Mouse (Mus musculus) kidney, adult 2 months (tissue): ENCODE measurements at regions not wholly inside any gene's neighbourhood (a gene's known extent, or its start where the extent isn't known, plus 50 kb on each side); places are given as distances from the start of the nearest gene placed in this dataset.

Source experiments
- DNase-seq: peaks from one replicate; pipeline ENCODE4 v3.0.0; 2021
- H3K27ac ChIP-seq: fragments of 200-500 bp; 2 replicates; pipeline ENCODE4 v1.5.1; 2012; ENCODE audit warnings: low read depth, low read length, control low read depth, inconsistent platforms; ENCODE audit not compliant: insufficient read depth
- H3K27me3 ChIP-seq: fragments of 200-500 bp; replicated peaks from 2 replicates; pipeline ENCODE4 v1.6.1; 2012; ENCODE audit warnings: mild to moderate bottlenecking, moderate library complexity, low read length, inconsistent platforms; ENCODE audit not compliant: control insufficient read depth, insufficient read depth
- H3K36me3 ChIP-seq: fragments of 200-500 bp; 2 replicates; pipeline ENCODE4 v1.6.1; 2012; ENCODE audit warnings: mild to moderate bottlenecking, moderate library complexity, low read length, inconsistent platforms; ENCODE audit not compliant: control insufficient read depth, insufficient read depth
- H3K4me1 ChIP-seq: fragments of 200-500 bp; 2 replicates; pipeline ENCODE4 v1.6.1; 2011; ENCODE audit warnings: low read length; ENCODE audit not compliant: control insufficient read depth, insufficient read depth
- H3K4me3 ChIP-seq: fragments of 200-500 bp; 2 replicates; pipeline ENCODE4 v1.5.1; 2011; ENCODE audit warnings: mild to moderate bottlenecking, low read depth, low read length, control low read depth; ENCODE audit not compliant: insufficient read depth
- CTCF ChIP-seq: fragments of 200-500 bp; conservative IDR thresholded peaks from 2 replicates; pipeline ENCODE4 v1.5.1; 2011; ENCODE audit warnings: low read depth, mild to moderate bottlenecking, control low read depth, low read length, moderate library complexity, mixed read lengths; ENCODE audit not compliant: insufficient read depth, insufficient read length
- POLR2A ChIP-seq: fragments of 200-500 bp; IDR thresholded peaks from one replicate; pipeline ENCODE4 v1.6.1; 2011; ENCODE audit warnings: low read depth, low read length, control low read depth
- WGBS: fragments of 180-500 bp; shearing (Covaris S2); methylation state at CpG from one replicate; pipeline ENCODE4 v1.1.7; 2018; 5-methylcytosine and 5-hydroxymethylcytosine counted together

GRCm38 (mm10) chr10:98043873-98044272 is 317.3 kb upstream of the C030005K15Rik start:
- 73% methylated on average over 2 of the region's 2 CpGs for WGBS
- Histone ChIP-seq H3K36me3 (no peaks in the 10 kb centered on the region), H3K27ac (no peak overlapping the region), H3K4me1 (no peaks in the 10 kb centered on the region), H3K4me3 (no peak overlapping the region), H3K27me3 (no peaks in the 10 kb centered on the region)
- TF ChIP-seq CTCF (no peak), POLR2A (no peak)
- no peak for DNase-seq

DNA sequence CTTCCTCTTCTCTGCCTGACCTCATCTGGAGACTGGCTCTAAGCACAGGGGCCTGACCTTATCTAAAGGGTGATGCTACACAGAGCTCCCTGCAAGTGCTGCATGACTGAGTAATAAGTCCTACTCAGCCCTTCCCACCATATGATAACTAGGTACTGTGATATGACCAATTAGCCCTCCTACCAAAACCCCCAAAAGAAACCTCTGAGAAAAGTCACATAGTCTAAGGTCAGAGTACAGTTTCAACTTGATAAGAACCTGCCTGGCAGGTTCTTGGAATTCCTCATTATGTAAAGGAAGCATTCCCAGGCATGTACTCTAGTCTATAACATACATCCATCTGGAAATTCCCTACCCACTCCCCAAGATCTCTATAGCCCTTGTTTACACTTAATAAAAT is 318.0 kb upstream of the C030005K15Rik start:
- H3K27ac ChIP-seq: no peak overlapping the region
- no peaks in the 10 kb centered on the region for H3K36me3 ChIP-seq
- H3K27me3 ChIP-seq: no peaks in the 10 kb centered on the region
- DNase-seq: no peak
- H3K4me1 ChIP-seq: no peaks in the 10 kb centered on the region
- H3K4me3 ChIP-seq: no peak overlapping the region
- TF ChIP-seq POLR2A: no peak

- Histone ChIP-seq H3K27me3 (no peaks in the 10 kb centered on the region), H3K27ac (no peak overlapping the region), H3K36me3 (no peaks in the 10 kb centered on the region), H3K4me3 (no peak overlapping the region), H3K4me1 (no peaks in the 10 kb centered on the region)
- WGBS: 79% methylated on average over 2 of the region's 2 CpGs
- no peak for TF ChIP-seq POLR2A
- no peak for DNase-seq
Observed at GRCm38 (mm10) chr10:98073432-98073831, 346.9 kb upstream of the C030005K15Rik start.

GRCm38 (mm10) chr10:98084881-98085280 is 358.3 kb upstream of the C030005K15Rik start:
- no peak overlapping the region for H3K27ac ChIP-seq
- DNase-seq: no peak
- H3K4me1 ChIP-seq: no peaks in the 10 kb centered on the region
- H3K27me3 ChIP-seq: no peaks in the 10 kb centered on the region
- TF ChIP-seq CTCF (no peak), POLR2A (no peak)
- H3K36me3 ChIP-seq: no peaks in the 10 kb centered on the region
- H3K4me3 ChIP-seq: no peak overlapping the region
- 67% methylated on average over 2 of the region's 2 CpGs for WGBS

GRCm38 (mm10) chr10:98116296-98116695 is 389.7 kb upstream of the C030005K15Rik start:
- Histone ChIP-seq H3K27ac (no peak overlapping the region), H3K4me3 (no peak overlapping the region), H3K36me3 (no peaks in the 10 kb centered on the region), H3K4me1 (no peaks in the 10 kb centered on the region), H3K27me3 (no peaks in the 10 kb centered on the region)
- DNase-seq: no peak
- no peak for TF ChIP-seq CTCF
- no peak for TF ChIP-seq POLR2A
- 74% methylated on average over 5 of the region's 5 CpGs for WGBS

GRCm38 (mm10) chr10:98125713-98126112 is 399.2 kb upstream of the C030005K15Rik start:
- Histone ChIP-seq H3K27ac (no peak overlapping the region), H3K4me3 (no peak overlapping the region), H3K36me3 (no peaks in the 10 kb centered on the region), H3K4me1 (no peaks in the 10 kb centered on the region), H3K27me3 (no peaks in the 10 kb centered on the region)
- 46% methylated on average over 1 of the region's 1 CpGs for WGBS
- TF ChIP-seq CTCF (no peak), POLR2A (no peak)
- DNase-seq: no peak

DNA sequence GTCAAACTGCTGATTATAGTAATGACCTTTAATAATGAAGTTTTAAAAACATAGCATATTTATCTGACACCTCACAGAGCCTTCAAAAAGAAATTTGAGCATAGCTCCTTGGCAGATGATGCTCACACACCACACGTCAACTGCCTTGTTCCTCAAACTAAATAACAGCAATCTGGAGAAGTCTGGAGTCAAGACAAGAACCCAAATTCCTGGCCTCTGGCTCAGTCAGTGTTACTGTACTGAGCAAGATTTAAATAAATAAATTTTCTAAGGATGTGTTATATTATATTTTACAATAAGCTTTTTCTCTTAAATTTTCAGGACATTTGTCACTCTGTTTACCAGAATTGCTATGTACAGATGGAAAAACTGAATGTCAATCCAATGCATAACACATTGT is 408.5 kb upstream of the C030005K15Rik start:
- WGBS: 70% methylated on average over 1 of the region's 1 CpGs
- H3K4me3 ChIP-seq: no peak overlapping the region
- H3K36me3 ChIP-seq: no peaks in the 10 kb centered on the region
- no peak overlapping the region for H3K27ac ChIP-seq
- no peaks in the 10 kb centered on the region; the same call in 1 of the 2 replicates for H3K27me3 ChIP-seq
- no peaks in the 10 kb centered on the region for H3K4me1 ChIP-seq
- no peak for TF ChIP-seq CTCF
- TF ChIP-seq POLR2A: no peak
- DNase-seq: no peak

- no peak for TF ChIP-seq CTCF
- TF ChIP-seq POLR2A: no peak
- H3K27me3 ChIP-seq: no peaks in the 10 kb centered on the region
- 52% methylated on average over 1 of the region's 1 CpGs for WGBS
- no peak overlapping the region for H3K4me3 ChIP-seq
- no peak overlapping the region for H3K27ac ChIP-seq
- DNase-seq: no peak
- no peaks in the 10 kb centered on the region for H3K36me3 ChIP-seq
- H3K4me1 ChIP-seq: no peaks in the 10 kb centered on the region
Observed at GRCm38 (mm10) chr10:98145773-98146172, 419.2 kb upstream of the C030005K15Rik start.
